Mouse (Mus musculus): ENCODE results near the gene Cmtr1. TPM values are rescaled to one million over a fixed set of nuclear protein-coding genes. Genes with fewer than 3 reads are reported as not detected.
"Not testable (repeated sequence)": the region's sequence is repeated elsewhere in the genome, so short reads cannot be mapped to it uniquely, and the experiment has no call there.

The Cmtr1 gene
- 23.6 and 24.3 TPM in 2 replicates for polyA plus RNA-seq (2012; rRNA removed)

DNA sequence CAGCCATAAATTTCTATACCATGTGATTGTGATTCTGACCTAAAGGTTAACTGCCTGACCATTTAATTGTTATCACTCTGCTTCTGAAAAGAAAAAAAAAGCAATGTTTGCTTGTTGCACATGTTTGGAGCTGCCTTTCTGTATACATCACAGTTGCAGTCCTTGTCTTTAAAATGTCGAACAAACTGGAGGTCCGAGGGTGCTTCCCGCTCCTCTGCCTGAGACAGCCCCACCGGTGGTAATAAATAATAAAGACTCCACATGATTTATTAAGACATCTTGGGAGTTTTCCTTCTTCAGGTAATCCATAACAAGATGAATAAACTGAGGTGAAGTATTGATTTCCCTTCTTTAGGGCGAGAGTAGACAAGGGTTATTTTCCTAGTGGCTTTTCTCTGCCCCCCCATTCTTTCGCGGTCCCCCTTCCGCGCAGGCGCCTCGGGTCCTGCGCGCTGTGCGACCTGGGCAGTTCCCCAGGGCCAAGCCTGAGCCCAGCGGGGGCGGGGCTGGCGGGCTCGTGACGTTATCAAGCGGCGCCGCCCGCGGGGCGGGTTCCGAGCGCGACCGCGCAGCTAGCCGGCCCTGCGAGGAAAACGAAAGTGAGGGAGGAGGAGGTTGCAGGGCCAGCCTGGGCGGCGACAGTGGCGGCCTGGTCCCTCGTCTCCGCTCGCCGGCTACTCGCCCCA is at the start of gene Cmtr1:
Cmtr1 (plus strand) TSS at position 520 of the 686 bp plus-strand sequence.
- peak within 1 kb of the TSS; percentile 99 for H3K4me3 ChIP-seq (ENCODE audit: insufficient read depth, low read depth, low read length)
- TF ChIP-seq POLR2A (IDR thresholded peaks at IDR 0.05; ENCODE audit: low read depth, low read length) (peak; percentile 76), CTCF (conservative IDR thresholded peaks at IDR 0.05; ENCODE audit: insufficient read depth, insufficient read length, low read depth, low read length) (no peak)
- peak within 1 kb of the TSS; percentile 87 for H3K27ac ChIP-seq (ENCODE audit: insufficient read depth, low read depth, low read length)
- H3K27me3 ChIP-seq (replicated peaks; ENCODE audit: control insufficient read depth, insufficient read depth, low read length): no peaks in the 10 kb centered on the region
- no peaks in the 10 kb centered on the region for H3K36me3 ChIP-seq (ENCODE audit: control insufficient read depth, insufficient read depth, low read length)
- peaks cover 3% of the 10 kb centered on the region; the same call in 1 of the 2 replicates for H3K4me1 ChIP-seq (ENCODE audit: control insufficient read depth, insufficient read depth, low read length)
- DNase-seq: peak; percentile 98
- WGBS: under 1% methylated on average over 41 of the region's 41 CpGs

GRCm38 (mm10) chr17:29613453-29613852 is 46.9 kb upstream of the Cmtr1 start:
- not testable (repeated sequence) for H3K27ac ChIP-seq (ENCODE audit: insufficient read depth, low read depth, low read length); H3K27me3 ChIP-seq (replicated peaks; ENCODE audit: control insufficient read depth, insufficient read depth, low read length); DNase-seq; H3K36me3 ChIP-seq (ENCODE audit: control insufficient read depth, insufficient read depth, low read length); H3K4me3 ChIP-seq (ENCODE audit: insufficient read depth, low read depth, low read length)
- WGBS: 92% methylated on average over 5 of the region's 5 CpGs
- H3K4me1 ChIP-seq (ENCODE audit: control insufficient read depth, insufficient read depth, low read length): peaks cover 19% of the 10 kb centered on the region

GRCm38 (mm10) chr17:29614115-29615023 is 46.0 kb upstream of the Cmtr1 start, which contains the start of the genes Rnf8 and Gm28043:
Gene Rnf8, plus strand, starts transcription at chr17:29614790.
Gene Gm28043, plus strand, starts transcription at chr17:29614876.
- Histone ChIP-seq H3K4me3 (ENCODE audit: insufficient read depth, low read depth, low read length) (peak within 1 kb of the TSS; percentile 86), H3K36me3 (ENCODE audit: control insufficient read depth, insufficient read depth, low read length) (no peaks in the 10 kb centered on the region), H3K27ac (ENCODE audit: insufficient read depth, low read depth, low read length) (peak within 1 kb of the TSS; percentile 82), H3K4me1 (ENCODE audit: control insufficient read depth, insufficient read depth, low read length) (peaks cover 19% of the 10 kb centered on the region), H3K27me3 (replicated peaks; ENCODE audit: control insufficient read depth, insufficient read depth, low read length) (no peaks in the 10 kb centered on the region)
- 1% methylated on average over 52 of the region's 52 CpGs for WGBS
- DNase-seq: peak; percentile 97
- TF ChIP-seq POLR2A (IDR thresholded peaks at IDR 0.05; ENCODE audit: low read depth, low read length) (peak; percentile 14), CTCF (conservative IDR thresholded peaks at IDR 0.05; ENCODE audit: insufficient read depth, insufficient read length, low read depth, low read length) (peak; percentile 60)

DNA sequence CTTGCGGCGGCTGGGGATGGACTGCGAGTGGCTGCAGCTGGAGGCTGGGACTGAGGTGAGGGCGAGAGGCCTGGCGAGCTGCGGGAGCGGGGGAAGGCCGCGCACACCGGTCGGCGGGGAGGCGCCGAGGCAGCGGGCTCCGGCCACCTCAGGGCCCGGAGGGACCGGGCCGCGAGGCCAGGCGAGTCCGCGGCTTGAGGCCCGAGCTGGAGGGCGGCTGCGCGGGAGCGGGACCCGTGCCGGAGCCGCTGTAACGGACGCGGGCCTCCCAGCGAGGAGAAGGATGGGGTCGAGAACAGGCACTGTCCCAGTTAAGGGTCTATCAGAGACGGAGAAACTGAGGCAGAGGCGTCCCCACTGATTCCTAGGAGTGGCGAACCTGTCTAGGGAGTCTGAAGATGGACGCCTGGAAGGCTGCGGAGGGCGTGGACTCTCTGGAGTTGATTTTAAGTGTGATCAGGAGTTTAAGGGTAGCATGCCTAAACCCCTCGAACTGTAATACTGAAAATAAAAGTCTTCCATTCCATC is 45.3 kb upstream of the Cmtr1 start:
- Histone ChIP-seq H3K4me1 (ENCODE audit: control insufficient read depth, insufficient read depth, low read length) (peaks cover 19% of the 10 kb centered on the region), H3K27ac (ENCODE audit: insufficient read depth, low read depth, low read length) (peak overlapping the region; percentile 79), H3K4me3 (ENCODE audit: insufficient read depth, low read depth, low read length) (peak overlapping the region; percentile 86), H3K36me3 (ENCODE audit: control insufficient read depth, insufficient read depth, low read length) (no peaks in the 10 kb centered on the region), H3K27me3 (replicated peaks; ENCODE audit: control insufficient read depth, insufficient read depth, low read length) (no peaks in the 10 kb centered on the region)
- WGBS: under 1% methylated on average over 43 of the region's 43 CpGs
- TF ChIP-seq CTCF (conservative IDR thresholded peaks at IDR 0.05; ENCODE audit: insufficient read depth, insufficient read length, low read depth, low read length) (no peak), POLR2A (IDR thresholded peaks at IDR 0.05; ENCODE audit: low read depth, low read length) (no peak)
- no peak for DNase-seq

- no peak for DNase-seq
- H3K27ac ChIP-seq (ENCODE audit: insufficient read depth, low read depth, low read length): no peak overlapping the region
- H3K27me3 ChIP-seq (replicated peaks; ENCODE audit: control insufficient read depth, insufficient read depth, low read length): no peaks in the 10 kb centered on the region
- H3K4me3 ChIP-seq (ENCODE audit: insufficient read depth, low read depth, low read length): peak overlapping the region; percentile 86
- 8% methylated on average over 4 of the region's 4 CpGs for WGBS
- peaks cover 19% of the 10 kb centered on the region for H3K4me1 ChIP-seq (ENCODE audit: control insufficient read depth, insufficient read depth, low read length)
- TF ChIP-seq POLR2A (IDR thresholded peaks at IDR 0.05; ENCODE audit: low read depth, low read length) (no peak), CTCF (conservative IDR thresholded peaks at IDR 0.05; ENCODE audit: insufficient read depth, insufficient read length, low read depth, low read length) (no peak)
- H3K36me3 ChIP-seq (ENCODE audit: control insufficient read depth, insufficient read depth, low read length): no peaks in the 10 kb centered on the region
Measured at GRCm38 (mm10) chr17:29615616-29616015, 44.8 kb upstream of the Cmtr1 start.

DNA sequence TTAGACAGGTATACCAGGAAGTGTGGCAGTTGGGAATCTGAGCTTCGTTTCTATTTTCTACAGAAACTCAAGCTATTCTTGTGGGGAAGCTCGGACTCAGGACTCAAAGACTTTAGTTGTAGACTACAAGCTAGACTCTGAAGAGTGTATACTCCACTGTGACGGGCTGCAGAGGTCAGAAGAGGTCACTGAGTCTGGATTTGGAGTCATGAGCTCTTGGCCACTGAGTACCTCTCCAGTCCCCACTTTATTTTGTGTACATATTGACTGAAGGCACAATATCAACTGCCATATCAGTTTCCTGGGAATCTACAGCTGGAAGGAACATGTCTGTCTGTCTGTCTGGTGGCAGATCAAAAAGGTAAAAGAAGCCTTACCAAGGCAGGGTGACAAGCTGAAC is 41.2 kb upstream of the Cmtr1 start:
- WGBS: 79% methylated on average over 3 of the region's 3 CpGs
- Histone ChIP-seq H3K27ac (ENCODE audit: insufficient read depth, low read depth, low read length) (no peak overlapping the region), H3K36me3 (ENCODE audit: control insufficient read depth, insufficient read depth, low read length) (no peaks in the 10 kb centered on the region), H3K4me3 (ENCODE audit: insufficient read depth, low read depth, low read length) (no peak overlapping the region), H3K27me3 (replicated peaks; ENCODE audit: control insufficient read depth, insufficient read depth, low read length) (no peaks in the 10 kb centered on the region), H3K4me1 (ENCODE audit: control insufficient read depth, insufficient read depth, low read length) (peaks cover 19% of the 10 kb centered on the region)
- no peak for TF ChIP-seq CTCF (conservative IDR thresholded peaks at IDR 0.05; ENCODE audit: insufficient read depth, insufficient read length, low read depth, low read length)
- no peak for TF ChIP-seq POLR2A (IDR thresholded peaks at IDR 0.05; ENCODE audit: low read depth, low read length)
- no peak for DNase-seq

- no peak for DNase-seq
- no peak overlapping the region for H3K4me3 ChIP-seq (ENCODE audit: insufficient read depth, low read depth, low read length)
- H3K27ac ChIP-seq (ENCODE audit: insufficient read depth, low read depth, low read length): no peak overlapping the region
- H3K4me1 ChIP-seq (ENCODE audit: control insufficient read depth, insufficient read depth, low read length): no peaks in the 10 kb centered on the region
- no peaks in the 10 kb centered on the region; the same call in 1 of the 2 replicates for H3K36me3 ChIP-seq (ENCODE audit: control insufficient read depth, insufficient read depth, low read length)
- TF ChIP-seq CTCF (conservative IDR thresholded peaks at IDR 0.05; ENCODE audit: insufficient read depth, insufficient read length, low read depth, low read length): no peak
- no peak for TF ChIP-seq POLR2A (IDR thresholded peaks at IDR 0.05; ENCODE audit: low read depth, low read length)
- H3K27me3 ChIP-seq (replicated peaks; ENCODE audit: control insufficient read depth, insufficient read depth, low read length): no peaks in the 10 kb centered on the region
- WGBS: 96% methylated on average over 8 of the region's 8 CpGs
Measured at GRCm38 (mm10) chr17:29623488-29623887, 36.9 kb upstream of the Cmtr1 start.

Data from kidney, adult 2 months (tissue).